Mouse (Mus musculus): ENCODE measurements at regions not wholly inside any gene's neighbourhood (a gene's known extent, or its start where the extent isn't known, plus 50 kb on each side); places are given as distances from the start of the nearest gene placed in this dataset.

GRCm38 (mm10) chr13:101062582-101062981, 229.4 kb upstream of the Slc30a5 start:
- Histone ChIP-seq H3K9ac (ENCODE audit: low read length) (no peak overlapping the region), H3K36me3 (ENCODE audit: control insufficient read depth, insufficient read depth, low read length) (no peaks in the 10 kb centered on the region), H3K27me3 (ENCODE audit: control insufficient read depth, insufficient read depth, low read length) (no peaks in the 10 kb centered on the region), H3K4me3 (replicated peaks; ENCODE audit: low read length) (no peak overlapping the region), H3K4me1 (ENCODE audit: control insufficient read depth, insufficient read depth, low read length) (no peaks in the 10 kb centered on the region), H3K9me3 (replicated peaks; ENCODE audit: control insufficient read depth, low read length) (no peaks in the 10 kb centered on the region), H3K27ac (ENCODE audit: low read length) (no peak overlapping the region), H3K4me2 (ENCODE audit: low read depth, low read length) (no peak overlapping the region)
- no peak for ATAC-seq (ENCODE audit: insufficient read depth, low FRiP score)
- WGBS, result 36% methylated on average over 8 of the region's 8 CpGs

DNA sequence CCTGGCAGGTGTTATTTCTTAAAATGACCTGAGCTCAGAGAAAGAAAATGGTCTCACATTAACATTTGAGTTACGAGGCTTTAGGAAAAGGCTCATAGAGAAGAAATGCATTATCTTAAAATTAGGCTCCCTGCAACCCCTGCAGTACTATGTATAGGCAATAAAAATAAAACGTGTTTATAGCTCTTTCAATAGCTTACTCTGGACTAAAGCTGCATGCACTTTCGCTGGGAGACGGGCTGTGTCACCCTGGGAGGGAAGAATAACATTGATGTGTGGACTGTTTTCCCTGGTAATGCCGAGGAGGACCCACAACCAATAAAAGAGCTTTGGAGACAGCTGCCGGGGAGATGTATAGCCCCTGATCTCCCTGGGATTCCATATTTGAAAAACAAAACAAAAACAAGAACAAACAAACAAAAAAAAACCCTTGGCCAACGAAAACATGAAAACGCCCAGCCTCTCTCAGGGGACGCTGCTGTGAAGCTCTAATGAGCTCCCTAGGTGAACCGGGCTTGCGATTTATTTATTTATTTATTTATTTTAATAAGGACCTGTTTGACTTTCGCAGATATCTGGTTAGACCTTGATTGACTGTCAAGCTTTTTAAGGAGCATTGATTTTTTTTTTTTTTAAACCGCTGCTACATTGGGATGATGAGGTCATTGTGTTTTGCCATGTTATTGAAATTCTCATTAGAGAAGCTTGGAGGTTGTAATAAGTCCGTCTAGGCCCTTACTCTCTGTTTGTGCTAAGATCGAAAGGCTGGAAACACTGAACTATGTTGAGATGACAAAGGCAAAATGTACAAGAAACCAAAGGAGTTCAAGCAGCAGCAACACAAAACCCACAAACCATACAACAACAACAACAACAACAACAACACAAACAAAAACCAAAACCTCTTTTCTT, 228.3 kb upstream of the Slc30a5 start:
- no peak overlapping the region for H3K4me3 ChIP-seq (replicated peaks; ENCODE audit: low read length)
- no peaks in the 10 kb centered on the region for H3K27me3 ChIP-seq (ENCODE audit: control insufficient read depth, insufficient read depth, low read length)
- 75% methylated on average over 15 of the region's 15 CpGs for WGBS
- no peaks in the 10 kb centered on the region for H3K4me1 ChIP-seq (ENCODE audit: control insufficient read depth, insufficient read depth, low read length)
- H3K27ac ChIP-seq (ENCODE audit: low read length), result no peak overlapping the region
- H3K36me3 ChIP-seq (ENCODE audit: control insufficient read depth, insufficient read depth, low read length), result no peaks in the 10 kb centered on the region
- no peak overlapping the region for H3K9ac ChIP-seq (ENCODE audit: low read length)
- ATAC-seq (ENCODE audit: insufficient read depth, low FRiP score), result no peak
- no peaks in the 10 kb centered on the region for H3K9me3 ChIP-seq (replicated peaks; ENCODE audit: control insufficient read depth, low read length)
- no peak overlapping the region for H3K4me2 ChIP-seq (ENCODE audit: low read depth, low read length)

GRCm38 (mm10) chr13:101049511-101049910, 216.3 kb upstream of the Slc30a5 start:
- 82% methylated on average over 1 of the region's 1 CpGs for WGBS
- Histone ChIP-seq H3K9me3 (replicated peaks; ENCODE audit: control insufficient read depth, low read length) (no peaks in the 10 kb centered on the region), H3K27ac (ENCODE audit: low read length) (no peak overlapping the region), H3K27me3 (ENCODE audit: control insufficient read depth, insufficient read depth, low read length) (no peaks in the 10 kb centered on the region), H3K4me2 (ENCODE audit: low read depth, low read length) (no peak overlapping the region), H3K9ac (ENCODE audit: low read length) (no peak overlapping the region), H3K4me1 (ENCODE audit: control insufficient read depth, insufficient read depth, low read length) (no peaks in the 10 kb centered on the region), H3K36me3 (ENCODE audit: control insufficient read depth, insufficient read depth, low read length) (no peaks in the 10 kb centered on the region), H3K4me3 (replicated peaks; ENCODE audit: low read length) (no peak overlapping the region)
- no peak for ATAC-seq (ENCODE audit: insufficient read depth, low FRiP score)

DNA sequence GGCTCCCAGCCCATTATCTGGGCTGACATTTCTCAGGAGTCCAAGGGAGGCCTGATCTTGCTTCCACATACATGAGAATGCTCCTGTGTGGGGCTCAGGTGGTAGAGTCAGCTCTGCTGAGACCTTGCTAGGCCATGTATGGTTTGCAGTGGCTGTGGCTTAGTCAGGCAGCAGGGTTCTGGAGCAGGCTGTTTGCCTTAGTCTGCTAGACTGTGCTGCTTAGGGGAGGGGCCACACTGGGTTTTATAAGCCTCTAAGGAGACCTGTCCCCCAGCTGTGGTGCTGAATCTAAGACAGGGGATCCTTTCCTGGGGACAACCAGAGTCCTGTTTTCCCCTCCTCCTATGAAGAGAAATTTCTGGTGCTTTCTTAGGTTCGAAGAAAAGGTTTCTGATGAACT, 199.4 kb upstream of the Slc30a5 start:
- H3K36me3 ChIP-seq (ENCODE audit: control insufficient read depth, insufficient read depth, low read length), result no peaks in the 10 kb centered on the region
- WGBS, result 74% methylated on average over 1 of the region's 1 CpGs
- no peak overlapping the region for H3K9ac ChIP-seq (ENCODE audit: low read length)
- H3K9me3 ChIP-seq (replicated peaks; ENCODE audit: control insufficient read depth, low read length), result no peaks in the 10 kb centered on the region
- no peak for ATAC-seq (ENCODE audit: insufficient read depth, low FRiP score)
- H3K27me3 ChIP-seq (ENCODE audit: control insufficient read depth, insufficient read depth, low read length), result no peaks in the 10 kb centered on the region
- no peak overlapping the region for H3K4me2 ChIP-seq (ENCODE audit: low read depth, low read length)
- no peak overlapping the region for H3K4me3 ChIP-seq (replicated peaks; ENCODE audit: low read length)
- H3K27ac ChIP-seq (ENCODE audit: low read length), result no peak overlapping the region
- H3K4me1 ChIP-seq (ENCODE audit: control insufficient read depth, insufficient read depth, low read length), result no peaks in the 10 kb centered on the region

DNA sequence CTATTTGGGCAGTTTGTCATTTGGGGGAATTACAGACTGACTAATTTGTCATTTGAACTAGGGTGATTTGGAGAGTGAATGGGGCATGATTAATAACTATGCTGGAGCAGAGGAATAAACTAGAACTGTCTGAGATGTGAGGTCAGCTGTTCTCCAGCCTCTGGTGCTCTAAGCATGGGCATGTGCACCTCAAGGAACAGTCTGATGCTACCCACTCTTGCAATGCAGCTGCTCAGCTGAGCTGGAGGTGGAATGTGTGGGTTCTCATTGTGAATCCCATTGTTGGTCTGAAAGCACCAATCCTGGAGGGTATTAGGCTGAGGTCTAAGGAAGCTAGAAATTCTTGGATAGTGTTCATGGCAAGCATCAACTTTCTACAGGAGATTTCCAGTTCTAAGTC, 192.8 kb upstream of the Slc30a5 start:
- no peak for ATAC-seq (ENCODE audit: insufficient read depth, low FRiP score)
- no peaks in the 10 kb centered on the region for H3K9me3 ChIP-seq (replicated peaks; ENCODE audit: control insufficient read depth, low read length)
- H3K4me1 ChIP-seq (ENCODE audit: control insufficient read depth, insufficient read depth, low read length), result no peaks in the 10 kb centered on the region
- no peaks in the 10 kb centered on the region for H3K36me3 ChIP-seq (ENCODE audit: control insufficient read depth, insufficient read depth, low read length)
- no peaks in the 10 kb centered on the region for H3K27me3 ChIP-seq (ENCODE audit: control insufficient read depth, insufficient read depth, low read length)
- no peak overlapping the region for H3K4me2 ChIP-seq (ENCODE audit: low read depth, low read length)
- H3K9ac ChIP-seq (ENCODE audit: low read length), result no peak overlapping the region
- H3K27ac ChIP-seq (ENCODE audit: low read length), result no peak overlapping the region
- H3K4me3 ChIP-seq (replicated peaks; ENCODE audit: low read length), result no peak overlapping the region

DNA sequence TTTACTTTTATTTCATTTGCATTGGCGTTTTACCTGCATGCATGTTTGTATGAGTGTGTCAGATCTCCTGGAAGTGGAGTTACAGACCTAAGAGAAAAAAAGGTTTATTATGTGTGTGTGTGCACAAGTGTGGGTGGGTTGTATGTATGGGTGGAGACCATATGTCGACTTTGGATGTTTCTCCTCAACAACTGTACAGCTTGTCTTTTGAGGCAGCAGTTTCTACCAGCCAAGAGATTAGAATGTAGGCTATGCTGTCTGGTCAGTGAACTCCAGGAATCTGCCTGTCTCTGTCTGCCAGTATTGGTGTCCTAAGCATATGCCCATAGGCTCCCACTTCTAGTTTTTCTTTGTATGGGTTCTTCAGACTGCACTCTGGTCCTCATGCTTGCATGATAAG, 192.3 kb upstream of the Slc30a5 start:
- Histone ChIP-seq H3K27ac (ENCODE audit: low read length) (no peak overlapping the region), H3K4me2 (ENCODE audit: low read depth, low read length) (no peak overlapping the region), H3K4me3 (replicated peaks; ENCODE audit: low read length) (no peak overlapping the region), H3K9ac (ENCODE audit: low read length) (no peak overlapping the region), H3K36me3 (ENCODE audit: control insufficient read depth, insufficient read depth, low read length) (no peaks in the 10 kb centered on the region), H3K4me1 (ENCODE audit: control insufficient read depth, insufficient read depth, low read length) (no peaks in the 10 kb centered on the region), H3K27me3 (ENCODE audit: control insufficient read depth, insufficient read depth, low read length) (no peaks in the 10 kb centered on the region), H3K9me3 (replicated peaks; ENCODE audit: control insufficient read depth, low read length) (no peaks in the 10 kb centered on the region)
- 70% methylated on average over 2 of the region's 2 CpGs for WGBS
- ATAC-seq (ENCODE audit: insufficient read depth, low FRiP score), result no peak

DNA sequence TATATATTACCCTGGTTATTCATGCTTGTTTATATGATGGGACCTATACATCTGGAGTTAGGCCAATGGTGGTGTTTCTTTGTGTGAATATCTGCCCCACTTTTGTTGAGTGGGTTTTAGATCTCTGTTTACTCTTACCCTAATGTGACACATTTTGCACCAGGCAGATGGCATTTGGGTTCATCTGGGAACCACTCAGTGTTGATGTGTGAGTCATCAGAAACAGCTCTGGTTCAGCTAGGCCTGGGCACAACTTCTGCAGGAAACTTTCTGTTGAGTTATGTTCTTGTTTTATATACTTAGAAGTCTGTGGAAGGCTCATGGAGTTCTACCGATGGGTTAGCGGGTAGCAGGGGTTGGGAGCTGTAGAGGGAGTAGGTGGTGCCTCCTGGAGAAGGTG, 191.7 kb upstream of the Slc30a5 start:
- WGBS, result 91% methylated on average over 2 of the region's 2 CpGs

DNA sequence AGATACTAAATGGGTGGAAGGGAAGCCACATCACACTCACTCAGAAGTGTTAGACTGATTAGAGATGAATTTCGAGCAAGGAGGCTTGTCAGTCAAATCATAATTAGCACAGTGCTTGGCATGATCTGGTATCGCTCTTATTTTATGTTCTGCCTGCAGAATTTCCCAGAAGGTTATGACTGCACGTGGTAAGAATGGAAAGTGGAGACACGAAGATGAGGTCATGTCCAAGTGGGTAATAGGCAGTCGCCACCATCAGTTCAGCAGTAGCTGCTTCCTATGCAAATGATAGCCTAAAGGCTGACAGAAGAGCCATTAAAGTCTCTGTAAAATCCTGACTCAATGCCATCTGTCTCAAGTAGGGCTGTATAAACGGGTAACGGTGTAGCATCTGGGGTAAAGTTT, 186.0 kb upstream of the Slc30a5 start:
- ATAC-seq (ENCODE audit: insufficient read depth, low FRiP score), result no peak
- Histone ChIP-seq H3K9ac (ENCODE audit: low read length) (no peak overlapping the region), H3K4me1 (ENCODE audit: control insufficient read depth, insufficient read depth, low read length) (no peaks in the 10 kb centered on the region), H3K27me3 (ENCODE audit: control insufficient read depth, insufficient read depth, low read length) (no peaks in the 10 kb centered on the region), H3K9me3 (replicated peaks; ENCODE audit: control insufficient read depth, low read length) (no peaks in the 10 kb centered on the region), H3K4me2 (ENCODE audit: low read depth, low read length) (no peak overlapping the region), H3K4me3 (replicated peaks; ENCODE audit: low read length) (no peak overlapping the region), H3K36me3 (ENCODE audit: control insufficient read depth, insufficient read depth, low read length) (no peaks in the 10 kb centered on the region), H3K27ac (ENCODE audit: low read length) (no peak overlapping the region)
- WGBS, result 70% methylated on average over 7 of the region's 7 CpGs

More for the DNA sequence above, 191.7 kb upstream of the Slc30a5 start:
- H3K4me2 ChIP-seq (ENCODE audit: low read depth, low read length), result no peak overlapping the region
- no peaks in the 10 kb centered on the region for H3K36me3 ChIP-seq (ENCODE audit: control insufficient read depth, insufficient read depth, low read length)
- no peaks in the 10 kb centered on the region for H3K27me3 ChIP-seq (ENCODE audit: control insufficient read depth, insufficient read depth, low read length)
- no peaks in the 10 kb centered on the region for H3K9me3 ChIP-seq (replicated peaks; ENCODE audit: control insufficient read depth, low read length)
- no peak for ATAC-seq (ENCODE audit: insufficient read depth, low FRiP score)
- H3K4me1 ChIP-seq (ENCODE audit: control insufficient read depth, insufficient read depth, low read length), result no peaks in the 10 kb centered on the region
- no peak overlapping the region for H3K27ac ChIP-seq (ENCODE audit: low read length)
- H3K4me3 ChIP-seq (replicated peaks; ENCODE audit: low read length), result no peak overlapping the region
- H3K9ac ChIP-seq (ENCODE audit: low read length), result no peak overlapping the region

DNA sequence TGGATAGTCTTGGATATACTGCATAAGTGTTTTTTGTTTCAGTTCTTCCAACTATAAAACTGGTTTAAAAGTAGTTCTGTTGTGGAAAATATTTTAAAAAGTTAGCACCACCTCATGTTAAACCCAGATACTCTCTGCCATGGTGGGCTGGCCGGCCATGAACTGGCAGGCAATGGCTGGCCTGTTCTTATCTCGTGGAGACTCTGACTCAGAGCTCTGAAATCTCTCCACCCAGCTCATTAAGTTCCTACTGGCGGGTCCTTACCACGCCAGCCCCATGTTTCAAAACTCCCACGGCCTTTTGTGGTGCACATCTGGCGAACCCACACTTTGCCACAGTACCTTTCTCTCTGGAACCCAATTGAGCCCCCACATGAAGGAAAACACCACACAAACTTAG, 183.8 kb upstream of the Slc30a5 start:
- ATAC-seq (ENCODE audit: insufficient read depth, low FRiP score), result no peak
- no peaks in the 10 kb centered on the region for H3K4me1 ChIP-seq (ENCODE audit: control insufficient read depth, insufficient read depth, low read length)
- H3K4me2 ChIP-seq (ENCODE audit: low read depth, low read length), result no peak overlapping the region
- H3K27me3 ChIP-seq (ENCODE audit: control insufficient read depth, insufficient read depth, low read length), result no peaks in the 10 kb centered on the region
- H3K4me3 ChIP-seq (replicated peaks; ENCODE audit: low read length), result no peak overlapping the region
- no peak overlapping the region for H3K27ac ChIP-seq (ENCODE audit: low read length)
- no peak overlapping the region for H3K9ac ChIP-seq (ENCODE audit: low read length)
- no peaks in the 10 kb centered on the region for H3K36me3 ChIP-seq (ENCODE audit: control insufficient read depth, insufficient read depth, low read length)
- H3K9me3 ChIP-seq (replicated peaks; ENCODE audit: control insufficient read depth, low read length), result no peaks in the 10 kb centered on the region
- WGBS, result 56% methylated on average over 6 of the region's 6 CpGs
